Mouse (Mus musculus) forebrain, embryonic 16.5 days (tissue): ENCODE measurements at regions not wholly inside any gene's neighbourhood (a gene's known extent, or its start where the extent isn't known, plus 50 kb on each side); places are given as distances from the start of the nearest gene placed in this dataset.

Source experiments
- ATAC-seq: fragments of 200-750 bp; cut with Nextera tagmentation; 2 replicates; pipeline ENCODE4 v1.8.0; 2017; ENCODE audit warnings: mild to moderate bottlenecking, moderate library complexity
- H3K27ac ChIP-seq: fragments of 300-500 bp; sonication (generic); 2 replicates; pipeline ENCODE4 v1.5.1; 2014; ENCODE audit warnings: low read length, control low read depth
- H3K27me3 ChIP-seq: fragments of 300-500 bp; sonication (generic); replicated peaks from 2 replicates; pipeline ENCODE4 v1.6.1; 2014; ENCODE audit warnings: low read length; ENCODE audit not compliant: control insufficient read depth, insufficient read depth
- H3K36me3 ChIP-seq: fragments of 300-500 bp; sonication (generic); 2 replicates; pipeline ENCODE4 v1.6.1; 2014; ENCODE audit not compliant: control insufficient read depth, insufficient read depth
- H3K4me1 ChIP-seq: fragments of 300-500 bp; sonication (generic); replicated peaks from 2 replicates; pipeline ENCODE4 v1.6.1; 2014; ENCODE audit warnings: low read length; ENCODE audit not compliant: control insufficient read depth, insufficient read depth
- H3K4me2 ChIP-seq: fragments of 300-500 bp; sonication (generic); 2 replicates; pipeline ENCODE4 v1.6.1; 2014; ENCODE audit warnings: mild to moderate bottlenecking, low read length, control low read depth
- H3K4me3 ChIP-seq: fragments of 300-500 bp; sonication (generic); replicated peaks from 2 replicates; pipeline ENCODE4 v1.5.1; 2014; ENCODE audit warnings: mild to moderate bottlenecking, low read length, control low read depth
- H3K9ac ChIP-seq: fragments of 300-500 bp; sonication (generic); replicated peaks from 2 replicates; pipeline ENCODE4 v1.6.1; 2014; ENCODE audit warnings: low read depth, low read length, control low read depth
- H3K9me3 ChIP-seq: fragments of 300-500 bp; sonication (generic); 2 replicates; pipeline ENCODE4 v1.6.1; 2016; ENCODE audit warnings: low read length; ENCODE audit not compliant: control insufficient read depth
- WGBS: fragments of 180-500 bp; shearing (Covaris S2); extraction: QIAGEN DNeasy Blood & Tissue Kit; methylation state at CpG from one replicate; pipeline ENCODE4 v1.1.7; 2014; 5-methylcytosine and 5-hydroxymethylcytosine counted together

- H3K4me1 ChIP-seq: no peaks in the 10 kb centered on the region; the same call in 1 of the 2 replicates
- no peaks in the 10 kb centered on the region for H3K27me3 ChIP-seq
- no peak overlapping the region for H3K9ac ChIP-seq
- WGBS: 7% methylated on average over 4 of the region's 4 CpGs
- H3K36me3 ChIP-seq: no peaks in the 10 kb centered on the region
- ATAC-seq: no peak
- no peak overlapping the region for H3K4me2 ChIP-seq
- no peak overlapping the region for H3K4me3 ChIP-seq
- no peak overlapping the region for H3K27ac ChIP-seq
- no peaks in the 10 kb centered on the region for H3K9me3 ChIP-seq
Observed at GRCm38 (mm10) chr1:183826300-183826699, 186.8 kb upstream of the Dusp10 start.

- Histone ChIP-seq H3K4me3 (no peak overlapping the region), H3K9me3 (no peaks in the 10 kb centered on the region), H3K27ac (no peak overlapping the region), H3K4me2 (no peak overlapping the region), H3K27me3 (no peaks in the 10 kb centered on the region), H3K36me3 (no peaks in the 10 kb centered on the region), H3K9ac (no peak overlapping the region), H3K4me1 (no peaks in the 10 kb centered on the region)
- WGBS: 68% methylated on average over 4 of the region's 4 CpGs
- no peak for ATAC-seq
Observed at GRCm38 (mm10) chr1:183845135-183845534, 168.0 kb upstream of the Dusp10 start.

GRCm38 (mm10) chr1:183853956-183854613 lies 159.0 kb upstream of the Dusp10 start:
- Histone ChIP-seq H3K36me3 (no peaks in the 10 kb centered on the region), H3K4me2 (no peak overlapping the region), H3K4me1 (no peaks in the 10 kb centered on the region), H3K27ac (no peak overlapping the region), H3K9me3 (no peaks in the 10 kb centered on the region), H3K4me3 (no peak overlapping the region), H3K27me3 (no peaks in the 10 kb centered on the region), H3K9ac (no peak overlapping the region)
- WGBS: 79% methylated on average over 3 of the region's 3 CpGs
- ATAC-seq: no peak

- H3K27ac ChIP-seq: no peak overlapping the region
- no peaks in the 10 kb centered on the region for H3K4me1 ChIP-seq
- 49% methylated on average over 4 of the region's 4 CpGs for WGBS
- no peaks in the 10 kb centered on the region for H3K36me3 ChIP-seq
- no peak overlapping the region for H3K4me2 ChIP-seq
- no peak overlapping the region for H3K4me3 ChIP-seq
- no peak overlapping the region for H3K9ac ChIP-seq
- no peaks in the 10 kb centered on the region for H3K9me3 ChIP-seq
- H3K27me3 ChIP-seq: no peaks in the 10 kb centered on the region
- ATAC-seq: no peak
Observed at GRCm38 (mm10) chr1:183865111-183865510, 148.0 kb upstream of the Dusp10 start.

- Histone ChIP-seq H3K9ac (no peak overlapping the region), H3K4me2 (no peak overlapping the region), H3K9me3 (no peaks in the 10 kb centered on the region), H3K27me3 (no peaks in the 10 kb centered on the region), H3K4me3 (no peak overlapping the region), H3K4me1 (no peaks in the 10 kb centered on the region), H3K36me3 (no peaks in the 10 kb centered on the region), H3K27ac (no peak overlapping the region)
- 95% methylated on average over 3 of the region's 3 CpGs for WGBS
- ATAC-seq: no peak
Observed at GRCm38 (mm10) chr1:183865586-183865985, 147.5 kb upstream of the Dusp10 start.

- H3K27me3 ChIP-seq: no peaks in the 10 kb centered on the region
- no peak overlapping the region for H3K9ac ChIP-seq
- H3K9me3 ChIP-seq: no peaks in the 10 kb centered on the region
- no peak overlapping the region for H3K27ac ChIP-seq
- H3K4me3 ChIP-seq: no peak overlapping the region
- H3K36me3 ChIP-seq: no peaks in the 10 kb centered on the region
- no peak overlapping the region for H3K4me2 ChIP-seq
- H3K4me1 ChIP-seq: no peaks in the 10 kb centered on the region
- ATAC-seq: no peak
- 96% methylated on average over 5 of the region's 5 CpGs for WGBS
Observed at GRCm38 (mm10) chr1:183868965-183869364, 144.1 kb upstream of the Dusp10 start.

GRCm38 (mm10) chr1:183895936-183896335 lies 117.2 kb upstream of the Dusp10 start:
- Histone ChIP-seq H3K4me2 (no peak overlapping the region), H3K9ac (no peak overlapping the region), H3K27ac (no peak overlapping the region), H3K36me3 (no peaks in the 10 kb centered on the region), H3K27me3 (no peaks in the 10 kb centered on the region), H3K4me3 (no peak overlapping the region), H3K4me1 (no peaks in the 10 kb centered on the region), H3K9me3 (no peaks in the 10 kb centered on the region)
- ATAC-seq: no peak
- 92% methylated on average over 3 of the region's 3 CpGs for WGBS

- Histone ChIP-seq H3K27me3 (no peaks in the 10 kb centered on the region), H3K4me2 (no peak overlapping the region), H3K9ac (no peak overlapping the region), H3K9me3 (no peaks in the 10 kb centered on the region), H3K27ac (no peak overlapping the region), H3K4me1 (no peaks in the 10 kb centered on the region), H3K4me3 (no peak overlapping the region), H3K36me3 (no peaks in the 10 kb centered on the region)
- no peak for ATAC-seq
- 82% methylated on average over 3 of the region's 3 CpGs for WGBS
Observed at GRCm38 (mm10) chr1:183898091-183898490, 115.0 kb upstream of the Dusp10 start.

- no peak overlapping the region for H3K27ac ChIP-seq
- H3K9ac ChIP-seq: no peak overlapping the region
- no peaks in the 10 kb centered on the region for H3K36me3 ChIP-seq
- 89% methylated on average over 7 of the region's 7 CpGs for WGBS
- no peak for ATAC-seq
- no peak overlapping the region for H3K4me3 ChIP-seq
- no peaks in the 10 kb centered on the region for H3K4me1 ChIP-seq
- no peak overlapping the region for H3K4me2 ChIP-seq
- H3K27me3 ChIP-seq: no peaks in the 10 kb centered on the region
- no peaks in the 10 kb centered on the region for H3K9me3 ChIP-seq
Observed at GRCm38 (mm10) chr1:183904564-183904963, 108.5 kb upstream of the Dusp10 start.
